Mouse (Mus musculus): Measurements from ENCODE around the gene Vmn1r62.
"Not testable (repeated sequence)": the region's sequence is repeated elsewhere in the genome, so short reads cannot be mapped to it uniquely, and the experiment has no call there.

The Vmn1r62 gene

GRCm38 (mm10) chr7:5673331-5673730, at the start of gene Vmn1r62:
TSS of gene Vmn1r62 (plus strand) at chr7:5673631.
- DNase-seq = not testable (repeated sequence)
